Mouse (Mus musculus) kidney, adult 2 months (tissue): ENCODE measurements around the gene Mfsd14b.

ENCODE experiments used
- CTCF ChIP-seq: fragments of 200-500 bp; conservative IDR thresholded peaks from 2 replicates; pipeline ENCODE4 v1.5.1; 2011; ENCODE audit warnings: low read depth, mild to moderate bottlenecking, control low read depth, low read length, moderate library complexity, mixed read lengths; ENCODE audit not compliant: insufficient read depth, insufficient read length
- POLR2A ChIP-seq: fragments of 200-500 bp; IDR thresholded peaks from one replicate; pipeline ENCODE4 v1.6.1; 2011; ENCODE audit warnings: low read depth, low read length, control low read depth

DNA sequence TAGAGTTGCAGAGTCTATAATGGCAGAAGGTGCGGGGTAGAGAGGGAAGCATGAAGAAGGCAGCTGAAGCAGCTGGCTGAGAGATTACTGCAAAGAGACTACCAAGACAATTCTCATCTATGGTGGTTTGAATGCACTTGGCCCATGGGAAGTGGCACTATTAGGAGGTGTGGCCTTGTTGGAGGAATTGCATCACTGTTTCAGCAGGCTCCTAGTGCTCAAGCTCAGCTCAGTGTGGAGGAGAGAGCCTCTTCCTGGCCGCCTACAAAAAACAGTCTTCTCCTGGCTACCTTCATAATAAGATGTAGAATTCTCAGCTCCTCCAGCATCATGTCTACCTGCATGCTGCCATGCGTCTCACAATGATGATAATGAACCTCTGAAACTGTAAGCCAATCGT, 16.9 kb downstream of the Mfsd14b start:
- TF ChIP-seq CTCF (no peak), POLR2A (no peak)
